Mouse (Mus musculus) intestine, embryonic 16.5 days (tissue): ENCODE data around the gene Exosc2. TPM values are rescaled to one million over a fixed set of nuclear protein-coding genes. Genes with fewer than 3 reads are reported as not detected.

Source experiments
- ATAC-seq: fragments of 200-750 bp; cut with Nextera tagmentation; 2 replicates; pipeline ENCODE4 v1.8.0; 2017; ENCODE audit warnings: moderate TSS enrichment, moderate library complexity
- H3K27ac ChIP-seq: fragments of 300-500 bp; sonication (generic); 2 replicates; pipeline ENCODE4 v1.5.1; 2014; ENCODE audit warnings: mild to moderate bottlenecking, low read length
- H3K27me3 ChIP-seq: fragments of 300-500 bp; sonication (generic); replicated peaks from 2 replicates; pipeline ENCODE4 v1.6.1; 2014; ENCODE audit warnings: low read length, control low read depth, mixed read lengths; ENCODE audit not compliant: control insufficient read depth, insufficient read depth
- H3K36me3 ChIP-seq: fragments of 300-500 bp; sonication (generic); 2 replicates; pipeline ENCODE4 v1.6.1; 2014; ENCODE audit warnings: low read length, control low read depth; ENCODE audit not compliant: control insufficient read depth, insufficient read depth
- H3K4me1 ChIP-seq: fragments of 300-500 bp; sonication (generic); 2 replicates; pipeline ENCODE4 v1.6.1; 2014; ENCODE audit warnings: low read length, control low read depth, mixed read lengths; ENCODE audit not compliant: control insufficient read depth, insufficient read depth
- H3K4me2 ChIP-seq: fragments of 300-500 bp; sonication (generic); 2 replicates; pipeline ENCODE4 v1.6.1; 2014; ENCODE audit warnings: low read depth, low read length, control low read depth
- H3K4me3 ChIP-seq: fragments of 300-500 bp; sonication (generic); 2 replicates; pipeline ENCODE4 v1.5.1; 2014; ENCODE audit warnings: mild to moderate bottlenecking, low read length
- H3K9ac ChIP-seq: fragments of 300-500 bp; sonication (generic); 2 replicates; pipeline ENCODE4 v1.6.1; 2014; ENCODE audit warnings: low read depth, low read length
- H3K9me3 ChIP-seq: fragments of 300-500 bp; sonication (generic); 2 replicates; pipeline ENCODE4 v1.6.1; 2016; ENCODE audit warnings: low read length, control low read depth; ENCODE audit not compliant: control insufficient read depth
- WGBS: fragments of 180-500 bp; shearing (Covaris S2); extraction: QIAGEN DNeasy Blood & Tissue Kit; methylation state at CpG from one replicate; pipeline ENCODE4 v1.1.7; 2014; 5-methylcytosine and 5-hydroxymethylcytosine counted together
- polyA plus RNA-seq: library from polyadenylated mRNA; unstranded; fragments of >200 nt; fragmentation: Nextera tagmentation; extraction: Ambion mirVana; gene quantifications from 2 replicates; pipeline ENCODE4 v1.2.1, GENCODE M21; 2015

The Exosc2 gene
- polyA plus RNA-seq = 51.3 and 64.3 TPM in 2 replicates

DNA sequence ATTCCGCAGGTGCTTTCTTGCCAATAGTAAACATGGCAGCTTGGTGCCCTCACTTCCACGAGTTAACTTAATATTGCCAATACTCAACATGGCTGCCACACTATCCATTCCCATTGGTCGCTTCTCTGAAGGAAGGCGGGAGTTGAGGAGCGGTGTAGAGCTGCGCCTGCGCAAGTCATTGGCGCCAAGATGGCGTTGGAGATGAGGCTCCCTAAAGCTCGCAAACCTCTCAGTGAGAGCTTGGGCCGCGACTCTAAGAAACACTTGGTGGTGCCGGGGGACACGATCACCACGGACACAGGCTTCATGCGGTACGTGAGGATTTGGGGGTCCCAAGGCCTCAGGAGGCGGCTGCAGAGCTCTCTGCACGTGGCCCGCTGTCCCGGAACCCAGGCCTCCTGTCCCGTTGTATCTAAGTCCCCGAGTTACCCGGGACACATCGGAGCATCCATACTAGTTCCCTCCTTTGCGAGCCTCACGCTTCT is at the start of gene Exosc2:
Exosc2 (plus strand) TSS at position 165 of the 485 bp plus-strand sequence.
- Histone ChIP-seq H3K9me3 (no peaks in the 10 kb centered on the region), H3K4me1 (peaks cover 4% of the 10 kb centered on the region; the same call in 1 of the 2 replicates), H3K27ac (peak within 1 kb of the TSS; percentile 84), H3K27me3 (no peaks in the 10 kb centered on the region), H3K4me3 (peak within 1 kb of the TSS; percentile 90), H3K4me2 (peak within 1 kb of the TSS; percentile 63), H3K36me3 (no peaks in the 10 kb centered on the region; the same call in 1 of the 2 replicates), H3K9ac (peak within 1 kb of the TSS; percentile 92)
- WGBS = under 1% methylated on average over 27 of the region's 27 CpGs
- ATAC-seq = peak; percentile 98

DNA sequence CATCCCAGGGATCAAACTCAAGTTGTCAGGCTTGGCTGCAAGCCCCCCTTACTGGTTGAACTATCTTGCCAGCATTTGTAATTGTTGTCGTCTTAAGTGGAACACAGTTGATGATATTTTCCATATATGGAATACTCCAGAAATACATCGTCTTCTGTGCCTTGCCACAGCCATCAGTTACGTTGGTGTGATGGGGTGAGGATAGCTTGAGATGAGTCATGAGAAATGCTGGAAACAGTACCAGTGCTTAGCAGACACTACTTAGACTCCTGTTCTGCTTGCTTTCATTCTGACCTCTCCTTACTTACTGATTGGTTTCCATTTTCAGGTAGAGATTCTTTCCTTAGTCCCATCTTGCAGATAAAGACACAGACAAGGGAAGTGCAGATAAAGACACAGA is 37.0 kb upstream of the Exosc2 start:
- Histone ChIP-seq H3K9me3 (no peaks in the 10 kb centered on the region), H3K4me3 (no peak overlapping the region), H3K4me1 (peaks cover 24% of the 10 kb centered on the region), H3K27ac (no peak overlapping the region), H3K4me2 (no peak overlapping the region), H3K36me3 (no peaks in the 10 kb centered on the region), H3K27me3 (peaks cover 70% of the 10 kb centered on the region), H3K9ac (no peak overlapping the region)
- 51% methylated on average over 3 of the region's 3 CpGs for WGBS
- ATAC-seq = no peak

GRCm38 (mm10) chr2:31635281-31636137 is 35.0 kb upstream of the Exosc2 start:
- Histone ChIP-seq H3K9me3 (no peaks in the 10 kb centered on the region), H3K36me3 (no peaks in the 10 kb centered on the region), H3K4me3 (peak overlapping the region; percentile 23), H3K27me3 (peaks cover 90% of the 10 kb centered on the region), H3K27ac (no peak overlapping the region), H3K4me1 (peaks cover 24% of the 10 kb centered on the region), H3K4me2 (peak overlapping the region; percentile 37), H3K9ac (0 out of 2 replicates have a peak overlapping the region, but pooled peaks have one; percentile 11)
- under 1% methylated on average over 52 of the region's 52 CpGs for WGBS
- ATAC-seq = no peak

DNA sequence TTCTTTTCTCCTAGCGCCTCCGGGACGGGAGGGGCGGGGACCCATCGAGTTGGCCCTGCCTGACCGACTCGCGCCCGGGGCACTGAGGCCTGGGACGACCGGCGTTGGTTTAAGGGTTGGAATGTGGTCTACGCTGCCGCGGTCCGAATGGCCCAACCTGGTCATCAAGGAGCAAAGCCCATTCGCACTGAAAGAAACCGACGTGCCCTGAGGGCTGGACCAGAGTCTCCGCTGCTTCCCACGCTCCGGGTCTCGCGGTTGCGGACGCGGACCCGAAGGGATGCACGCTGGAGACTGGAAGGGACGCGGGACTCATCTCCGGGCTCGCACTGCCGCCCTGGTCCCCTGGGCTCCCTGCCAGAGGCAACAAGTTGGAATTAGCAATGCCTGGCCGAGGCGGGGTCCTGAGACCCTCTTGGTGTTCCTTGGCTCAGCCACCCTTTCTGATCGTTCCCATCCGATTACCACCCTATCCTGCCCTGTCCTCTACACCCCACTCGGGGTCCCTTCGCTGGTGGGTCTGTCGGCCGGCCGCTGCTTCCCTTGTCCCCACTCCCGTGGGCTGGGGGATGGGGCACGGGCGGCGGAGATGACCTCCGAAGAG is 34.3 kb upstream of the Exosc2 start:
- H3K27ac ChIP-seq = no peak overlapping the region
- peaks cover 95% of the 10 kb centered on the region for H3K27me3 ChIP-seq
- no peak for ATAC-seq
- H3K9ac ChIP-seq = 0 out of 2 replicates have a peak overlapping the region, but pooled peaks have one; percentile 11
- 0% methylated on average over 48 of the region's 48 CpGs for WGBS
- peaks cover 24% of the 10 kb centered on the region for H3K4me1 ChIP-seq
- no peaks in the 10 kb centered on the region for H3K9me3 ChIP-seq
- peak overlapping the region; percentile 16; the same call in 1 of the 2 replicates for H3K4me2 ChIP-seq
- no peaks in the 10 kb centered on the region for H3K36me3 ChIP-seq
- peak overlapping the region; percentile 23 for H3K4me3 ChIP-seq

DNA sequence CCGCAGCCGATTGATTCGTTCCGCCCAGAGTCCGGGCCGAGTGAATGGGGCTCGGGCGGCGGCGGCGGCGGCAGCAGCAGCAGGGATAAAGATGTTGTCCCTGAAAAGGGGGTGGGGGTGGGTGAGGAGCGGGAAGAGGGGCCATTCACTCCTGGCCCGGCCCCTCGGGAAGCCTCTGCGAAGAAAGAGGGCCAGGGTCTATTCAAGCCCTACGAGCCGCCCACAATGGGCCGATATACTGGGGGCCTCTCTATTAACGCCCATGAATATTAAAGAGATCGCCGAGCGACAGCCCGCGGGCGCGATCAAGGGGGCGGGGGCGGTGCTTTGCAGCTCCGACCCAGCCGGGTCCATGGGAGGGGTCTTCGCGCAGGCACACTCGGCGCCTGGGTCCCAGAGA is 33.8 kb upstream of the Exosc2 start:
- peak overlapping the region; percentile 23 for H3K4me3 ChIP-seq
- H3K4me1 ChIP-seq = peaks cover 24% of the 10 kb centered on the region
- peaks cover 98% of the 10 kb centered on the region for H3K27me3 ChIP-seq
- no peak overlapping the region for H3K9ac ChIP-seq
- H3K36me3 ChIP-seq = no peaks in the 10 kb centered on the region
- WGBS = under 1% methylated on average over 35 of the region's 35 CpGs
- 0 out of 2 replicates have a peak overlapping the region, but pooled peaks have one; percentile 16 for H3K4me2 ChIP-seq
- ATAC-seq = no peak
- H3K27ac ChIP-seq = no peak overlapping the region
- H3K9me3 ChIP-seq = no peaks in the 10 kb centered on the region

- peaks cover 98% of the 10 kb centered on the region for H3K27me3 ChIP-seq
- H3K9ac ChIP-seq = no peak overlapping the region
- WGBS = 3% methylated on average over 12 of the region's 12 CpGs
- H3K27ac ChIP-seq = no peak overlapping the region
- H3K4me2 ChIP-seq = no peak overlapping the region
- H3K36me3 ChIP-seq = no peaks in the 10 kb centered on the region
- no peaks in the 10 kb centered on the region for H3K9me3 ChIP-seq
- no peak overlapping the region for H3K4me3 ChIP-seq
- peaks cover 24% of the 10 kb centered on the region for H3K4me1 ChIP-seq
- ATAC-seq = no peak
Observed at GRCm38 (mm10) chr2:31637311-31637710, 33.2 kb upstream of the Exosc2 start.

DNA sequence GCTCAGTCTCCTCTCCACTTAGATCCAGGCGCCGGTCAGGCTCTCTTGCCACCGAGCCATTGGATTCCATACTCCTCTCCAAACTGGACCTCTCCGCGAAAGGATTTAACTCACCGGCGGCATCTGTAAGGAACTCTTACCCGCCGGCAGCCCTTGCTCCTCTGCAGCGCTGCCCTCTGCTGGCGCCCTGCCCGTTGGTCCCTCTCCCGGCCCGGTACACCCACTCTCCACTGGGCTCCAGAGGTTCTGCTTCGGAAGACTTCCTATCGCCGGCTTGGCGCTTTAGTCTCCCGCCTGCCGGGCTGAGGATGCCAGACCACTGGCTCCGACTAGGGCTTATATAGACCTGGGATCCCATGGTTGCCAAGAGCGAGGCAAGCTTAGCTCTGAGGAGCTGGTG is 32.7 kb upstream of the Exosc2 start:
- H3K4me2 ChIP-seq = no peak overlapping the region
- ATAC-seq = no peak
- no peak overlapping the region for H3K27ac ChIP-seq
- no peak overlapping the region for H3K9ac ChIP-seq
- H3K4me3 ChIP-seq = no peak overlapping the region
- WGBS = 1% methylated on average over 22 of the region's 22 CpGs
- no peaks in the 10 kb centered on the region for H3K9me3 ChIP-seq
- no peaks in the 10 kb centered on the region for H3K36me3 ChIP-seq
- peaks cover 99% of the 10 kb centered on the region for H3K27me3 ChIP-seq
- peaks cover 24% of the 10 kb centered on the region for H3K4me1 ChIP-seq

DNA sequence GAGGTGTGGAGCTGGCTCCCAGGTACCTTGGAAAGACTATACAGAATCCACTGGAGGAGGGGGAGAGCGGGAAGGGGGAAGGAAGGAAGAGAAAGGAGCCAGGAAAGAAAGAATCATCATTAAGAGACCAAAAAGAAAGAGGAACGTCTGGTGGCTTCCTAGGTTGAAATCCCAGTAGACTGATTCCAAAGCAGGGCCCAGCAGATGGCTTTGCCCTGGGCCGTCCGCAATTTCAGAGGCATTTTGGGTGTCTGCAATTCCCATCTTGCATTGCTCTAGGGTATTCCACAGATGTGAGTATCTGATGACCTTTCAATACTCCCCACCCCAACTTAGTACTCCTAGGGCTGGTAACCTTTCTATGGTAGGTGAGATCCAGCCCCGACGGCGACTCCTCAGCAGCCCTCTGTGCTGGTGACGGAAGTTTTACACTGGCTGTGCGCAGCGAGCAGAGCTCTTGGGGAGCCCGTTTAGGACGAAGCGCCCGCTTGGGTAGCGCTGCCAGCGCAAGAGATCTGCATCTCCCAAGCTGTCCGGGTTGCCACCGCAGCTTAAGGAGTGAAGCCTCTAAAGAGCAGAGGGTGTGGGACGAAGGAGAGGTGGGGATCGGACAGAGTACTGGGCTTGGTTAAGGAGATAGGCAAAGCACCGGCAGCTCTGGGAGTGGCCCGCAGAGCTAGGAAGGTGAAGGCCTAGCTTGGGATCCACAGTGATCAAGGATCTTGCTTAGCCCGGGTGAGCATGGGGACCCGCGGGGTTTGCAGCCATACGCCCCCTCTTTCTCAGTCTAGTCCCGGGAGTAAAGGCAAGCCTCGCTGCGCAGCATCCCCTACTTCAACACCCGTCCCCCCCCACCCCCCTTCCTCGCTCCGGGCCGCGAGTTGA is 31.7 kb upstream of the Exosc2 start:
- Histone ChIP-seq H3K4me2 (no peak overlapping the region), H3K9ac (no peak overlapping the region), H3K36me3 (no peaks in the 10 kb centered on the region), H3K9me3 (no peaks in the 10 kb centered on the region), H3K27me3 (peaks cover 100% of the 10 kb centered on the region), H3K4me3 (no peak overlapping the region), H3K27ac (no peak overlapping the region), H3K4me1 (peaks cover 24% of the 10 kb centered on the region)
- 2% methylated on average over 33 of the region's 34 CpGs for WGBS
- no peak for ATAC-seq

DNA sequence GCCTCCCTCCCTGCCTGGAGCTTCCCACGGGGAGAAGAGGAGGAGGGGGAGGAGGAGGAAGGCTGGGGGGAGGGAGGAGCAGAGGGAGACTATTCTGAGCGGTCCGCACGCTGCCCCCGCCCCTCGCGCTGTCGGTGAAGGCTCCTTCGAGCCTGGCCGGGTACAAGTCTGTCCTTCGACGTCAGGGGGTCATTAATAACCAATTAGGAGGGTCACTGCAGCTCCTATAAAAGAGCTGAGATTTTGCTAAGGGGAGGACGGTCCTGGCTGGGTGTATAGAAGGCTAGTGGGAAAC is 31.1 kb upstream of the Exosc2 start:
- under 1% methylated on average over 13 of the region's 13 CpGs for WGBS
- peaks cover 24% of the 10 kb centered on the region for H3K4me1 ChIP-seq

More for the DNA sequence above, 31.1 kb upstream of the Exosc2 start:
- peaks cover 100% of the 10 kb centered on the region for H3K27me3 ChIP-seq
- no peak overlapping the region for H3K27ac ChIP-seq
- H3K36me3 ChIP-seq = no peaks in the 10 kb centered on the region
- H3K9ac ChIP-seq = no peak overlapping the region
- no peak for ATAC-seq
- H3K9me3 ChIP-seq = no peaks in the 10 kb centered on the region
- H3K4me3 ChIP-seq = no peak overlapping the region
- H3K4me2 ChIP-seq = no peak overlapping the region
